Mouse (Mus musculus) neural tube, embryonic 13.5 days (tissue): ENCODE results near the gene Ms4a4c. TPM values are rescaled to one million over a fixed set of nuclear protein-coding genes. Genes with fewer than 3 reads are reported as not detected.

Experiments used
- ATAC-seq: fragments of 200-750 bp; cut with Nextera tagmentation; 2 replicates; pipeline ENCODE4 v1.8.0; 2017; ENCODE audit warnings: low read depth, mild to moderate bottlenecking, moderate TSS enrichment, moderate library complexity
- H3K27ac ChIP-seq: fragments of 300-500 bp; sonication (generic); replicated peaks from 2 replicates; pipeline ENCODE4 v1.5.1; 2015; ENCODE audit warnings: moderate library complexity, mild to moderate bottlenecking, inconsistent platforms
- H3K27me3 ChIP-seq: fragments of 300-500 bp; sonication (generic); 2 replicates; pipeline ENCODE4 v1.6.1; 2015; ENCODE audit warnings: mild to moderate bottlenecking, inconsistent platforms
- H3K36me3 ChIP-seq: fragments of 300-500 bp; sonication (generic); 2 replicates; pipeline ENCODE4 v1.6.1; 2015; ENCODE audit warnings: mild to moderate bottlenecking, inconsistent platforms
- H3K4me1 ChIP-seq: fragments of 300-500 bp; sonication (generic); replicated peaks from 2 replicates; pipeline ENCODE4 v1.6.1; 2015; ENCODE audit warnings: inconsistent platforms
- H3K4me2 ChIP-seq: fragments of 300-500 bp; sonication (generic); 2 replicates; pipeline ENCODE4 v1.6.1; 2015; ENCODE audit warnings: inconsistent platforms, mild to moderate bottlenecking, moderate library complexity
- H3K4me3 ChIP-seq: fragments of 300-500 bp; sonication (generic); 2 replicates; pipeline ENCODE4 v1.5.1; 2015; ENCODE audit warnings: mild to moderate bottlenecking, inconsistent platforms
- H3K9ac ChIP-seq: fragments of 300-500 bp; sonication (generic); 2 replicates; pipeline ENCODE4 v1.6.1; 2015; ENCODE audit warnings: moderate library complexity, mild to moderate bottlenecking, inconsistent platforms
- H3K9me3 ChIP-seq: fragments of 300-500 bp; sonication (generic); 2 replicates; pipeline ENCODE4 v1.6.1; 2016; ENCODE audit warnings: inconsistent platforms
- WGBS: fragments of 180-500 bp; shearing (Covaris S2); methylation state at CpG from one replicate; pipeline ENCODE4 v1.1.7; 2015; 5-methylcytosine and 5-hydroxymethylcytosine counted together
- polyA plus RNA-seq: library from polyadenylated mRNA; unstranded; fragments of >200 nt; fragmentation: Nextera tagmentation; extraction: Ambion mirVana; gene quantifications from 2 replicates; pipeline ENCODE4 v1.2.1, GENCODE M21; 2015

Gene Ms4a4c
- polyA plus RNA-seq = 0.11 and 0.59 TPM in 2 replicates

DNA sequence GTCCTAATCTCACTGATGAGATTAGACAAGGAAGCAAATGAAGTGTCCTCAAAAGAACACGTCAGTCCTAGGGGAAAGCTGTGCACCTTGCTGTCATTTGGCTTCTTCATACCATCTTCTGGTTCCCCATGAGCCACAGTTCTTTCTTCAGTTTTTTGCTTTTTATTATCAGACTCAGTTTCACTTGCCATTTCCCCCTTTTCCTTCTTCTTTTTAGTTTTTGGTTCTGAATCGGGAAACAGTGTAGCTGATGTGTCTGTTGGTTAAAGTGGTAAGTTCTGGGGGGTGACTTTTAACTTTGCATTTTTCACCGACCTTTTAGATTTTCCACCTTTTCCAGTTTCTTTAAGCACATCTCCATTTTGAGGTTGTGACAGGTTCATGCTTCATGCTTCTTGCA lies at the start of gene Ms4a4c:
Ms4a4c (plus strand) TSS at position 244 of the 400 bp plus-strand sequence.
- no peak within 1 kb of the TSS for H3K4me3 ChIP-seq
- H3K9ac ChIP-seq = no peak within 1 kb of the TSS
- no peaks in the 10 kb centered on the region for H3K27me3 ChIP-seq
- H3K4me1 ChIP-seq = no peaks in the 10 kb centered on the region
- ATAC-seq = no peak
- no peaks in the 10 kb centered on the region for H3K36me3 ChIP-seq
- WGBS = 91% methylated on average over 3 of the region's 3 CpGs
- no peak within 1 kb of the TSS for H3K27ac ChIP-seq
- no peaks in the 10 kb centered on the region for H3K9me3 ChIP-seq
- no peak within 1 kb of the TSS for H3K4me2 ChIP-seq

DNA sequence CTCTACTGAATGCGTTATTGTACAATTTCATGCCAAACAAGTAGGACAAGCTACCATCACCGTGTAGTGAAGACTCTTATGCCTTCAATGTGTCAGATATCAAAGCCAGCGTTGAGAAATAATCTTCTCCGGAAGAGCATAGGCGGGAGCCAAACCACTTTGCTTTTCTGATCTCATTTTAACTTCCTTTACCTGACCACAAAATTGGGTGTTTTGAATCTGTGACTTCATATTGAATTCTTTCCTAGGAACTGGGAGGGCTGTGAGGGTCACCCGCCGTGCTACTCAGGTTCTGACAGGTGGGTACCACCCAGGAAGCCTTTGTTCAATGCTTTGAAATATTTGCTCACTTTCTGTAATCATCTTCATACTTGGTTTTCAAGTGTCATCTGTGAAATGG lies 48.8 kb upstream of the Ms4a4c start:
- H3K9me3 ChIP-seq = no peaks in the 10 kb centered on the region
- H3K4me3 ChIP-seq = no peak overlapping the region
- no peaks in the 10 kb centered on the region for H3K36me3 ChIP-seq
- no peaks in the 10 kb centered on the region for H3K27me3 ChIP-seq
- no peaks in the 10 kb centered on the region for H3K4me1 ChIP-seq
- no peak overlapping the region for H3K27ac ChIP-seq
- no peak overlapping the region for H3K4me2 ChIP-seq
- no peak for ATAC-seq
- WGBS = 91% methylated on average over 7 of the region's 7 CpGs
- H3K9ac ChIP-seq = no peak overlapping the region

- Histone ChIP-seq H3K4me3 (no peak overlapping the region), H3K36me3 (no peaks in the 10 kb centered on the region), H3K27ac (no peak overlapping the region), H3K4me2 (no peak overlapping the region), H3K27me3 (no peaks in the 10 kb centered on the region), H3K4me1 (no peaks in the 10 kb centered on the region), H3K9ac (no peak overlapping the region), H3K9me3 (no peaks in the 10 kb centered on the region)
- 70% methylated on average over 3 of the region's 3 CpGs for WGBS
- ATAC-seq = no peak
These were observed 44.5 kb upstream of the Ms4a4c start for GRCm38 (mm10) chr19:11360106-11360505.

GRCm38 (mm10) chr19:11362002-11362401 lies 42.6 kb upstream of the Ms4a4c start:
- Histone ChIP-seq H3K4me3 (no peak overlapping the region), H3K36me3 (no peaks in the 10 kb centered on the region), H3K27me3 (no peaks in the 10 kb centered on the region), H3K9me3 (no peaks in the 10 kb centered on the region), H3K4me2 (no peak overlapping the region), H3K9ac (no peak overlapping the region), H3K4me1 (no peaks in the 10 kb centered on the region), H3K27ac (no peak overlapping the region)
- ATAC-seq = no peak

DNA sequence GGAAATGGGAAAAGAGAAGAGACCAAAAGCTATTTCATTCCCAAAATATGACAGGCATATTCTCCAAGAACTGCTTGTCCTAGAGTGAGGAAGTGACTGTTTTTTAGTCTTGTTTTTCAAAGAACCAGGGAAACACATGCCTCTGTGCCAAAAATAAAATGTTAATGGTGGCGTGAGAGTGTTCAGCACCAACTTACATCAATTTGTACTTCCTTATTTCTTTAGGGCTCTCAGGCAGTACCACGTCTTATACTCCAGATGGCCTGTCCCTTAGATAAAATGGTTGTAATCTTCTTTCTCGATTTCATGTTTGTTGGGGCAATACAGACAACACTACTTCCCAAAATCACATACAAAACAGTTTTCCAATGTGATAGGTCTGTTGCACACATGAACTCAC lies 36.3 kb upstream of the Ms4a4c start:
- ATAC-seq = no peak
- Histone ChIP-seq H3K4me2 (no peak overlapping the region), H3K9me3 (no peaks in the 10 kb centered on the region), H3K4me1 (no peaks in the 10 kb centered on the region), H3K27me3 (no peaks in the 10 kb centered on the region), H3K9ac (no peak overlapping the region), H3K36me3 (no peaks in the 10 kb centered on the region), H3K27ac (no peak overlapping the region), H3K4me3 (no peak overlapping the region)
- 82% methylated on average over 3 of the region's 3 CpGs for WGBS

DNA sequence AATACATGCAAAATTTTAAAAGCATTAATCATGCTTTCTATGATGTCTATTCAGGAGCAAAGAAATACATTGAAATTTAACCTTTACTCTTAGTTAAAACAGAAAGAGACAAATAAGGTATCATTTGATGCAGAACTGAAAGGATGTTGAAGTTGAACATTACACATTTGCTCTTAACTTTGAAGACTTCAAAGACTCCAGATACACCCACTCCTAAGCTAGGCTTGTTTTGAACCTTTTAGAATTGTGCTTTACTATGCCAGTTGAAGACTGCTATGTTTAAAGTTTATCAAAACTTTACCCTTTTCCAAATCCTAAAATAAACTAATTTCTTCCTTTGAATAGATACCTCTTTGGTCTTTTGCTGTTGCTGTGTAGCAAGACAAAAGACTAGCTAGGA lies 33.4 kb upstream of the Ms4a4c start:
- no peak overlapping the region for H3K9ac ChIP-seq
- H3K36me3 ChIP-seq = no peaks in the 10 kb centered on the region
- no peak overlapping the region for H3K4me2 ChIP-seq
- no peak overlapping the region for H3K27ac ChIP-seq
- ATAC-seq = no peak
- H3K4me1 ChIP-seq = no peaks in the 10 kb centered on the region
- no peak overlapping the region for H3K4me3 ChIP-seq
- H3K9me3 ChIP-seq = no peaks in the 10 kb centered on the region
- H3K27me3 ChIP-seq = no peaks in the 10 kb centered on the region

DNA sequence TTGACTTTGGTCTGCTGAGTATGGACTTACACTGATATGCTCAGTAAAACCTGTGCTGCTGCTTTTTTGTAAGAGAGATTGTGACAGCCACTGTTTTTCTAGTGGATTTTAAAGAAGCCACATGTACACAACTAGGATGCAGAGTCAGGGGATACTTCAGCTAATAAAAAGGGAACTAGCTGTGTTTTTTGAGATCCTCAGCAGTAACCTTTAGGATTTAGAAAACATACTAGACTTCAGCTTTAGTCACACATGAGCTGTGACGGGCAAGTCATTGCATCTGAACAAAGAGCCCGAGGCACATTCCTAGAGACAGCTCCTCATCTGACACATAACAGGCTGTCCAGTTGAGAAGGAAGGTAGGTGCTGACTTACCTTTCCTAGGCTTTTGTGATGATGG lies 29.3 kb upstream of the Ms4a4c start, which contains the start of gene Ms4a4a:
Ms4a4a (plus strand) TSS at position 251 of the 400 bp plus-strand sequence.
- Histone ChIP-seq H3K9ac (no peak within 1 kb of the TSS), H3K9me3 (no peaks in the 10 kb centered on the region), H3K27ac (no peak within 1 kb of the TSS), H3K4me2 (no peak within 1 kb of the TSS), H3K4me3 (no peak within 1 kb of the TSS), H3K27me3 (no peaks in the 10 kb centered on the region), H3K4me1 (no peaks in the 10 kb centered on the region), H3K36me3 (no peaks in the 10 kb centered on the region)
- WGBS = 86% methylated on average over 2 of the region's 2 CpGs
- no peak for ATAC-seq

DNA sequence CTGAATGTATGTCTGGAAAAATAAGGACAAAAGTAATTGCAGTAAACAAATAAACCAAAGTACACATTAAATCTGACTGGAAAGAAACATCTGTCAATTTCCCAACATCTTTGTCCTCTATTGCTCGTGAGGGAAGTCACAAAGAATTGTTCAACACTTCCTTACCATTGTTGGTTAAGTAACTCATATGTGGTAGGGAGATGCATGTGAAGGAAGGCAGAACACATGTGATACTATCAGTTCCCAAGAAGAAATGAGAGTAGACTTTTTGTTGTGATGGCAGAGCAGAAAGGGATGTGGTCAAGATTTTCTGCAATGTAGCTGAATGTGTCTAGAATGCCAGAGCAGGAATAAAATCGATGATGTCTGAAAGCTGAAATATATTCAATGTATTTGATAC lies 28.2 kb upstream of the Ms4a4c start:
- H3K9me3 ChIP-seq = no peaks in the 10 kb centered on the region
- no peak for ATAC-seq
- H3K4me3 ChIP-seq = no peak overlapping the region
- no peak overlapping the region for H3K4me2 ChIP-seq
- WGBS = 84% methylated on average over 2 of the region's 2 CpGs
- H3K4me1 ChIP-seq = no peaks in the 10 kb centered on the region
- no peaks in the 10 kb centered on the region for H3K27me3 ChIP-seq
- H3K27ac ChIP-seq = no peak overlapping the region
- no peak overlapping the region for H3K9ac ChIP-seq
- H3K36me3 ChIP-seq = no peaks in the 10 kb centered on the region

- Histone ChIP-seq H3K27ac (no peak overlapping the region), H3K27me3 (no peaks in the 10 kb centered on the region), H3K9me3 (no peaks in the 10 kb centered on the region), H3K9ac (no peak overlapping the region), H3K4me1 (no peaks in the 10 kb centered on the region), H3K4me3 (no peak overlapping the region), H3K36me3 (no peaks in the 10 kb centered on the region), H3K4me2 (no peak overlapping the region)
- no peak for ATAC-seq
- 80% methylated on average over 2 of the region's 2 CpGs for WGBS
These were observed 17.5 kb upstream of the Ms4a4c start for GRCm38 (mm10) chr19:11387109-11387508.

- ATAC-seq = no peak
- Histone ChIP-seq H3K27ac (no peak overlapping the region), H3K9ac (no peak overlapping the region), H3K4me3 (no peak overlapping the region), H3K4me1 (no peaks in the 10 kb centered on the region), H3K27me3 (no peaks in the 10 kb centered on the region), H3K9me3 (no peaks in the 10 kb centered on the region), H3K36me3 (no peaks in the 10 kb centered on the region), H3K4me2 (no peak overlapping the region)
- WGBS = 88% methylated on average over 4 of the region's 4 CpGs
These were observed 16.9 kb upstream of the Ms4a4c start for GRCm38 (mm10) chr19:11387685-11388084.

- Histone ChIP-seq H3K9ac (no peak overlapping the region), H3K4me2 (no peak overlapping the region), H3K36me3 (no peaks in the 10 kb centered on the region), H3K9me3 (no peaks in the 10 kb centered on the region), H3K27me3 (no peaks in the 10 kb centered on the region), H3K4me3 (no peak overlapping the region), H3K4me1 (no peaks in the 10 kb centered on the region), H3K27ac (no peak overlapping the region)
- no peak for ATAC-seq
- 89% methylated on average over 2 of the region's 2 CpGs for WGBS
These were observed 15.6 kb upstream of the Ms4a4c start for GRCm38 (mm10) chr19:11388949-11389348.

DNA sequence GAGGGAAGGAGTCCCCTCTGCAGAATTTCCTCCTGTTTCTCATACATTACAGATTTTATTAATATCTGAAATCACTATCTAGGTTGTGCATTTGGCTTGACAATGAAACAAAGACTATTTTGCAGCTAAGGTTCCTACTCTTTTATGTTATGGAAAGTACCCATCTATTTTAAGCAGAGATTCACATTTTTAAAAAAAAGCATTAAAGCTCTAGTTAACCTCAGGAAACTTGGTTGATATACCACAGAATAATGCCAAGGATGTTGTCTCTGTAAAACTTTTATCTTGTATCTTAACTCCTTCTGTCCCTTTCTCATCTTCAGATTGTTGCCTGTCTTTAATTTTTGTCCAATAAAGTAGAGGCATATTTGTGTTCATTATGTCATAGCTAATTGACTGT lies 8.8 kb upstream of the Ms4a4c start:
- no peak overlapping the region for H3K4me3 ChIP-seq
- no peak overlapping the region for H3K27ac ChIP-seq
- H3K9me3 ChIP-seq = no peaks in the 10 kb centered on the region
- no peaks in the 10 kb centered on the region for H3K36me3 ChIP-seq
- H3K4me1 ChIP-seq = no peaks in the 10 kb centered on the region
- H3K4me2 ChIP-seq = no peak overlapping the region
- ATAC-seq = no peak
- H3K27me3 ChIP-seq = no peaks in the 10 kb centered on the region
- H3K9ac ChIP-seq = no peak overlapping the region

- H3K27me3 ChIP-seq = no peaks in the 10 kb centered on the region
- no peaks in the 10 kb centered on the region for H3K36me3 ChIP-seq
- no peak for ATAC-seq
- H3K4me1 ChIP-seq = no peaks in the 10 kb centered on the region
- H3K27ac ChIP-seq = no peak overlapping the region
- no peak overlapping the region for H3K4me2 ChIP-seq
- H3K9ac ChIP-seq = no peak overlapping the region
- no peak overlapping the region for H3K4me3 ChIP-seq
- no peaks in the 10 kb centered on the region for H3K9me3 ChIP-seq
These were observed 2.9 kb downstream of the Ms4a4c start for GRCm38 (mm10) chr19:11407428-11407827.
